Mouse (Mus musculus): ENCODE measurements around the gene Cabp4.

DNA sequence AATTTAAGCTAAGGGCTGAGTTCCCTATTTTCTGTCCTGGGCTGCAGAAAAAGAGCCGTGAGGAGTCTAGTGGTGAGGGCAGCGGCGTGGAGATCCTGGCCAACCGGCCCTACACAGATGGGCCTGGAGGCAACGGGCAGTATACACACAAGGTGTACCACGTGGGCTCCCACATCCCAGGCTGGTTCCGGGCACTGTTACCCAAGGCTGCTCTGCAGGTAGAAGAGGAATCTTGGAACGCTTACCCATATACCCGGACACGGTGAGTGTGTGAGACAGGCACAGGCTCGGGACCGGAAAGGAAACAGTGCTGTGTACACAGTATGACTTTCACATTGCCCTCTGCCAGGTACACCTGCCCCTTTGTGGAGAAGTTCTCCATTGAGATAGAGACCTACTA lies 41.2 kb downstream of the Cabp4 start:
- TF ChIP-seq CTCF (conservative IDR thresholded peaks at IDR 0.05 in 1 of 2, IDR thresholded peaks at IDR 0.05 in 1 of 2; ENCODE audit: low read depth in 2 of 2, low read length in 2 of 2) (no peak), USF1 (IDR thresholded peaks at IDR 0.05; ENCODE audit: low read depth, low read length) (no peak), BHLHE40 (IDR thresholded peaks at IDR 0.05; ENCODE audit: low read depth, low read length) (no peak), HCFC1 (IDR thresholded peaks at IDR 0.05; ENCODE audit: low read depth, low read length) (no peak), USF2 (conservative IDR thresholded peaks at IDR 0.05; ENCODE audit: low read depth, low read length) (no peak), MXI1 (IDR thresholded peaks at IDR 0.05; ENCODE audit: low read depth, low read length) (no peak), POLR2A (IDR thresholded peaks at IDR 0.05; ENCODE audit: low read depth, low read length) (no peak), EP300 (IDR thresholded peaks at IDR 0.05; ENCODE audit: low read length) (no peak), ZC3H11A (IDR thresholded peaks at IDR 0.05; ENCODE audit: low read depth, low read length) (no peak)

Measured in CH12.LX (cell line).